Mouse (Mus musculus): ENCODE results near the gene Pebp1. TPM values are rescaled to one million over a fixed set of nuclear protein-coding genes. Genes with fewer than 3 reads are reported as not detected.
A peak's percentile ranks its signal among the peaks of the same experiment; 100 is the strongest.
"Not testable (repeated sequence)": the region's sequence is repeated elsewhere in the genome, so short reads cannot be mapped to it uniquely, and the experiment has no call there.

Gene Pebp1
- polyA plus RNA-seq, 1 experiment from 2014 or later: 1,041 TPM

GRCm38 (mm10) chr5:117313420-117313819 is 26.0 kb upstream of the Pebp1 start:
- Histone ChIP-seq H3K9me3 (ENCODE audit: control insufficient read depth, low read length) (no peaks in the 10 kb centered on the region), H3K27me3 (ENCODE audit: control insufficient read depth, insufficient read depth, low read length) (peaks cover under 1% of the 10 kb centered on the region; the same call in 1 of the 2 replicates), H3K9ac (replicated peaks; ENCODE audit: low read length) (no peak overlapping the region), H3K27ac (replicated peaks; ENCODE audit: low read depth, low read length) (no peak overlapping the region), H3K4me3 (replicated peaks; ENCODE audit: low read depth, low read length) (no peak overlapping the region), H3K36me3 (ENCODE audit: control insufficient read depth, insufficient read depth, low read length) (no peaks in the 10 kb centered on the region), H3K4me1 (ENCODE audit: control insufficient read depth, insufficient read depth, low read length) (peaks cover 7% of the 10 kb centered on the region; the same call in 1 of the 2 replicates), H3K4me2 (ENCODE audit: low read length) (peak overlapping the region; percentile 3; the same call in 1 of the 2 replicates)
- WGBS: 28% methylated on average over 13 of the region's 14 CpGs
- ATAC-seq (ENCODE audit: low FRiP score, low TSS enrichment) (no peak), DNase-seq (peak; percentile 28)

- H3K9ac ChIP-seq (replicated peaks; ENCODE audit: low read length): no peak overlapping the region
- H3K27ac ChIP-seq (replicated peaks; ENCODE audit: low read depth, low read length): no peak overlapping the region
- no peak overlapping the region for H3K4me3 ChIP-seq (replicated peaks; ENCODE audit: low read depth, low read length)
- WGBS: 44% methylated on average over 11 of the region's 11 CpGs
- H3K36me3 ChIP-seq (ENCODE audit: control insufficient read depth, insufficient read depth, low read length): no peaks in the 10 kb centered on the region
- H3K4me2 ChIP-seq (ENCODE audit: low read length): no peak overlapping the region
- H3K4me1 ChIP-seq (ENCODE audit: control insufficient read depth, insufficient read depth, low read length): no peaks in the 10 kb centered on the region
- DNase-seq (peak; percentile 72), ATAC-seq (ENCODE audit: low FRiP score, low TSS enrichment) (no peak)
- H3K27me3 ChIP-seq (ENCODE audit: control insufficient read depth, insufficient read depth, low read length): no peaks in the 10 kb centered on the region
- no peaks in the 10 kb centered on the region for H3K9me3 ChIP-seq (ENCODE audit: control insufficient read depth, low read length)
These were observed 20.3 kb upstream of the Pebp1 start for GRCm38 (mm10) chr5:117307699-117308098.

DNA sequence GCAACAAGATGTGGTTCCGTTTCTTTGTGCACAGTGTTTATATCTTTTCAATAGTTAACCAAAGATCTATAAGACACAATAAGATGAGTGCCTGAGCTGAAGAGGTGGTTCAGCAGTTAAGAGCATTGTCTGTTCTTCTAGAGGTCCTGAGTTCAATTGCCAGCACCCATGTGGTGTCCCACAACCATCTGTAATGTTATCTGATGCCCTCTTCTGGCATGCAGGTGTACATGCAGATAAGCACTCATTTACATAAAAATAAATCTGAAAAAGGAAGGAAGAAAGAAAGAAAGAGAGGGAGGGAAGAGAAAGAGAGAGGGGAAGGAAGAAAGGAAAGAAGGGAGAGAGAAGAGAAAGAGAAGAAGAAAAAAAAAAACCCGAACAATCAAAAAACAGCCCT is 19.4 kb upstream of the Pebp1 start:
- DNase-seq: no peak
- Histone ChIP-seq H3K4me3 (replicated peaks; ENCODE audit: low read depth, low read length) (no peak overlapping the region), H3K27ac (replicated peaks; ENCODE audit: low read depth, low read length) (no peak overlapping the region), H3K9me3 (ENCODE audit: control insufficient read depth, low read length) (no peaks in the 10 kb centered on the region), H3K27me3 (ENCODE audit: control insufficient read depth, insufficient read depth, low read length) (no peaks in the 10 kb centered on the region), H3K4me1 (ENCODE audit: control insufficient read depth, insufficient read depth, low read length) (no peaks in the 10 kb centered on the region), H3K36me3 (ENCODE audit: control insufficient read depth, insufficient read depth, low read length) (no peaks in the 10 kb centered on the region), H3K9ac (replicated peaks; ENCODE audit: low read length) (no peak overlapping the region), H3K4me2 (ENCODE audit: low read length) (no peak overlapping the region)
- WGBS: 100% methylated on average over 2 of the region's 2 CpGs
- no peak for ATAC-seq (ENCODE audit: low FRiP score, low TSS enrichment)

- no peaks in the 10 kb centered on the region for H3K36me3 ChIP-seq (ENCODE audit: control insufficient read depth, insufficient read depth, low read length)
- H3K27ac ChIP-seq (replicated peaks; ENCODE audit: low read depth, low read length): no peak overlapping the region
- no peaks in the 10 kb centered on the region for H3K4me1 ChIP-seq (ENCODE audit: control insufficient read depth, insufficient read depth, low read length)
- no peak overlapping the region for H3K9ac ChIP-seq (replicated peaks; ENCODE audit: low read length)
- DNase-seq (no peak), ATAC-seq (ENCODE audit: low FRiP score, low TSS enrichment) (no peak)
- no peaks in the 10 kb centered on the region for H3K27me3 ChIP-seq (ENCODE audit: control insufficient read depth, insufficient read depth, low read length)
- H3K4me2 ChIP-seq (ENCODE audit: low read length): no peak overlapping the region
- H3K4me3 ChIP-seq (replicated peaks; ENCODE audit: low read depth, low read length): no peak overlapping the region
- WGBS: 90% methylated on average over 5 of the region's 5 CpGs
- H3K9me3 ChIP-seq (ENCODE audit: control insufficient read depth, low read length): no peaks in the 10 kb centered on the region
These were observed 18.3 kb upstream of the Pebp1 start for GRCm38 (mm10) chr5:117305754-117306153.

DNA sequence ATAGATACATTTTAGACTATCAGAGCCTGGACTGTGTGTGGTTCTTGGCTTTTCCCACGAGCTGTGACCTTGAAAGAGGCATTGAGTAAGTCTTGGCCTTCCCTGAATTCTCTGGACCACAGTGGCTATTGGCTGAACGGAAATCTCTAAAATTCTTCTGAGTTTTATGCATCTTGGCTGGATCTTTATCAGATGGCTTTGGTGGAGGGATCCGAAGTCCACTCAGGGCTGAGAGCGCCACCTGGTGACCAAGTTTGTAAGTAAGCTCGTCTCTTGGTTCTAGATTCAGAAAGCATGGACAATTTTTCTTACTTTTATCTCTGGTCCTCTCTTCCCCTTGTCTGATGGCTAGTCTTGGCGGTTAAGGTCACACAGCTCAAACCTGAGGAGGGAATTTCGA is 17.5 kb upstream of the Pebp1 start:
- Histone ChIP-seq H3K27me3 (ENCODE audit: control insufficient read depth, insufficient read depth, low read length) (no peaks in the 10 kb centered on the region), H3K4me1 (ENCODE audit: control insufficient read depth, insufficient read depth, low read length) (no peaks in the 10 kb centered on the region), H3K36me3 (ENCODE audit: control insufficient read depth, insufficient read depth, low read length) (no peaks in the 10 kb centered on the region), H3K9me3 (ENCODE audit: control insufficient read depth, low read length) (no peaks in the 10 kb centered on the region), H3K27ac (replicated peaks; ENCODE audit: low read depth, low read length) (no peak overlapping the region), H3K4me3 (replicated peaks; ENCODE audit: low read depth, low read length) (no peak overlapping the region), H3K4me2 (ENCODE audit: low read length) (no peak overlapping the region), H3K9ac (replicated peaks; ENCODE audit: low read length) (no peak overlapping the region)
- WGBS: 80% methylated on average over 7 of the region's 7 CpGs
- ATAC-seq (ENCODE audit: low FRiP score, low TSS enrichment) (no peak), DNase-seq (peak; percentile 83)

DNA sequence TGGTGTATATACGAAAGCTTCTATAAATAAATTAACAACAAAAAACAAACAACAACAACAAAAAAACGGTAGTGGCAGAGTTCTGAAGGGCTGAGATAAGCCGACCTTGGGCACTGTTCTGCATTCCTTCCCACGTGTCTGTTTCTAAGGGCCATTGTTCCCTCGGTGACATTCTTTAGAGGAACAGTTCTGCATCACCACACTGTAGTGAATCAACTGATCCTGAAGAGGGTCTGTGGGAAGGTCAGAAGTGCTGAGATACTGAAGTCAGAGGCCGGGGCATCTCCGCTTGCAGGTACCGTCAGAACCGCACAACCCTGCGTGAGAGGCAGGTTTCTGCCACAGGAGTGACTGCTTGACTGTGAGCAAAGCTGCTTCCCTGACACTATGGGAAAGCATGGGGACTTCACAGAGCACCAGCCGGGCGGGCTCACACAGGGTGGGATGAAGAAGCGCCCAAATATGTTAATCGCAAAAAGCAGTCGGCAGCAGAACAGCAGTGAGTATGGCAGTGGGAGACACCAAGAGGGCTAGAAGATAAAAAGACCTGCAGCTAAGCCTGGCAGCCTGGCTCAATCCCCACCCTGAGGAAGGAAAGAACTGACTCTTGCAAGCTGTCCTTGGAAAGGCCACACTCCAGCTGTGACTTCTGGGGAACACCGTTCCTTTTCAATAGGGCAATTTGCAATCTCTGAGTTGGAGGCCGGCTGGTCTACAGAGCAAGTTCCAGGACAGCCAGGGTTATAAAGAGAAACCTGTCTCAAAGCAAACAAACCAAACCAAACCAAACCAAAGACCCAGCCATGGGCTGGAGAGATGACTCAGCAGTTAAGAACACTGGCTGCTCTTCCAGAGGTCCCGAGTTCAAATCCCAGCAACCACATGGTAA is 16.5 kb upstream of the Pebp1 start:
- Histone ChIP-seq H3K27ac (replicated peaks; ENCODE audit: low read depth, low read length) (no peak overlapping the region), H3K27me3 (ENCODE audit: control insufficient read depth, insufficient read depth, low read length) (no peaks in the 10 kb centered on the region), H3K9ac (replicated peaks; ENCODE audit: low read length) (no peak overlapping the region), H3K4me2 (ENCODE audit: low read length) (no peak overlapping the region), H3K36me3 (ENCODE audit: control insufficient read depth, insufficient read depth, low read length) (no peaks in the 10 kb centered on the region), H3K4me1 (ENCODE audit: control insufficient read depth, insufficient read depth, low read length) (no peaks in the 10 kb centered on the region), H3K4me3 (replicated peaks; ENCODE audit: low read depth, low read length) (no peak overlapping the region), H3K9me3 (ENCODE audit: control insufficient read depth, low read length) (no peaks in the 10 kb centered on the region)
- WGBS: 28% methylated on average over 18 of the region's 18 CpGs
- DNase-seq: no peak
- no peak for ATAC-seq (ENCODE audit: low FRiP score, low TSS enrichment)

GRCm38 (mm10) chr5:117302899-117303298 is 15.5 kb upstream of the Pebp1 start:
- 68% methylated on average over 3 of the region's 3 CpGs for WGBS
- H3K4me2 ChIP-seq (ENCODE audit: low read length): no peak overlapping the region
- H3K27me3 ChIP-seq (ENCODE audit: control insufficient read depth, insufficient read depth, low read length): no peaks in the 10 kb centered on the region
- no peaks in the 10 kb centered on the region for H3K36me3 ChIP-seq (ENCODE audit: control insufficient read depth, insufficient read depth, low read length)
- ATAC-seq (ENCODE audit: low FRiP score, low TSS enrichment) (no peak), DNase-seq (no peak)
- no peaks in the 10 kb centered on the region for H3K9me3 ChIP-seq (ENCODE audit: control insufficient read depth, low read length)
- no peak overlapping the region for H3K4me3 ChIP-seq (replicated peaks; ENCODE audit: low read depth, low read length)
- no peaks in the 10 kb centered on the region for H3K4me1 ChIP-seq (ENCODE audit: control insufficient read depth, insufficient read depth, low read length)
- H3K27ac ChIP-seq (replicated peaks; ENCODE audit: low read depth, low read length): no peak overlapping the region
- no peak overlapping the region for H3K9ac ChIP-seq (replicated peaks; ENCODE audit: low read length)

DNA sequence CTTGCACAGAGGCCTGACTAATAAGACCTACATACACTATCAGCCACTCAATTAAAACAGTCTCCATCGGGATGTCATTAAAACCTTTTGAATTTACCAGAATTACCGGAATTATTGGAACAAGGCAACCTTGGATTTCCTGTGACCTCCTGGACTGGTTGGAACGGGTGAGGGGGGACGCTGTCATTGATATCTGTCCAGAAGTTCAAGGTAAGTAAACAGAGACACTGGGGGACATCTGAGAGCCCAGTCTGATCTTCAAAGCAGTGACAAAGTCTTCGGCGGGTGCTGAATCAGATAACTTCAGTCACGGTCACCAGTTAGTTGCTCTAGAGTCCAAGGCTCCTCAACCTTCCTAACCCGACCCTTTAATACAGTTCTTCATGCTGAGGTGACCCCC is 7.6 kb upstream of the Pebp1 start:
- no peaks in the 10 kb centered on the region for H3K27me3 ChIP-seq (ENCODE audit: control insufficient read depth, insufficient read depth, low read length)
- DNase-seq (no peak), ATAC-seq (ENCODE audit: low FRiP score, low TSS enrichment) (no peak)
- WGBS: 92% methylated on average over 8 of the region's 8 CpGs
- no peak overlapping the region for H3K27ac ChIP-seq (replicated peaks; ENCODE audit: low read depth, low read length)
- no peak overlapping the region for H3K4me2 ChIP-seq (ENCODE audit: low read length)
- no peak overlapping the region for H3K4me3 ChIP-seq (replicated peaks; ENCODE audit: low read depth, low read length)
- H3K4me1 ChIP-seq (ENCODE audit: control insufficient read depth, insufficient read depth, low read length): no peaks in the 10 kb centered on the region
- H3K36me3 ChIP-seq (ENCODE audit: control insufficient read depth, insufficient read depth, low read length): no peaks in the 10 kb centered on the region
- no peaks in the 10 kb centered on the region for H3K9me3 ChIP-seq (ENCODE audit: control insufficient read depth, low read length)
- no peak overlapping the region for H3K9ac ChIP-seq (replicated peaks; ENCODE audit: low read length)

DNA sequence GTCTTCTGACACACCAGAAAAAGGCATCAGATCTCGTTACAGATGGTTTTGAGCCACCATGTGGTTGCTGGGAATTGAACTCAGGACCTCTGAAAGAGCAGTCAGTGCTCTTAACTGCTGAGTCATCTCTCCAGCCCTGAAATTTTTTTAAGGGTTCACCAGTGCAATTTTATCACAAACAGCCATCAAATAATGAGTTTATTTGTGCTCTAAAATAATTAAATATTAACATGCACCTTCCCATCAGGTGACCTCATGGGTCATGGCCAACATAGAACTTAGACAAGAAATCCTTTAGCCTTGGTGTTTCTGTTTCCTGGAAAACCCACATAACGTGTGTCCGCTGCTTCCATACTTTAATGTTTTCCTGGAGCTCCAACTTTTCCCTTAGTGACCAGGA is 6.4 kb upstream of the Pebp1 start:
- not testable (repeated sequence) for H3K9ac ChIP-seq (replicated peaks; ENCODE audit: low read length); DNase-seq; H3K9me3 ChIP-seq (ENCODE audit: control insufficient read depth, low read length); H3K27ac ChIP-seq (replicated peaks; ENCODE audit: low read depth, low read length); H3K4me3 ChIP-seq (replicated peaks; ENCODE audit: low read depth, low read length); H3K4me2 ChIP-seq (ENCODE audit: low read length); ATAC-seq (ENCODE audit: low FRiP score, low TSS enrichment); H3K27me3 ChIP-seq (ENCODE audit: control insufficient read depth, insufficient read depth, low read length); H3K4me1 ChIP-seq (ENCODE audit: control insufficient read depth, insufficient read depth, low read length); H3K36me3 ChIP-seq (ENCODE audit: control insufficient read depth, insufficient read depth, low read length)
- WGBS: 89% methylated on average over 3 of the region's 3 CpGs

All from midbrain, embryonic 14.5 days (tissue).